Mouse (Mus musculus) urinary bladder, postnatal 10 days (tissue): Measurements from ENCODE around the gene Gm128.

Experiments used
- DNase-seq: peaks from one replicate; pipeline ENCODE4 v3.0.0; 2022; ENCODE audit warnings: low spot score

Gm128 gene

DNA sequence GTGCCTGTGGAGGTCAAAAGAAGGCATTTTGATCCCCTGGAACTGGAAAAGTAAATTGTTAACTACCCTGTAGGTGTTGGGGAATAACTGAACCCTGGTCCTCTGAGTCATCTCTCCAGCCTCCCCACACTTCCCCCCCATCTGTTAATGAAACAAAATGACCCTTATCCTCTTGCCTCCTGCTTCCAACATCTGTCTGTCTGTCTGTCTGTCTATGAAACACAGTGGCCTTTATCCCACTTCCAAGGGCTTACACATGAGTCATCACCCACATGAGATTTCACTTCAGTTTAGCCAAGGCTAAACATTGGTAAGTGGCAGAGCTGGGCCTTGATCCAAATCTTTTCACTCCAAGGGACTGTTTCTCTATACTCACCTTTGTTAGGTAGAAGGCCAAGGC, 26.5 kb upstream of the Gm128 start:
- no peak for DNase-seq

DNA sequence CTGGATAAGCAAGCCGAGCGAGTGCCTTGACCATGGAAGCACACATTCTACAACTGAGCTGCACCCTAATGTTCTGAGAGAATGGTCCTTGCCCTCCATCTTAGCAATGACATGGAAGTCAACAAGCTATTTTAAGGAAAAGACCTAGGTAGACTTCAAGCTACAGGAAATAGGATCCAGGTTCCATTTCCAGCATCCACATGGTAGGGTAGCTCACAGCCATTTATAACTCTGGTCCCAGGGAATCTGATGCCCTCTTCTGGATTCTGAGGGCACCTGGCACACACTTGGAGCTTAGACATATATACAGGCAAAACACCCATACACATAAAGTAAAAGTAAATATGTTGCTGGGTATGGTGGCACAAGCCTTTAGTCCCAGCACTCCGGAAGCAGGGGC, 24.7 kb upstream of the Gm128 start:
- no peak for DNase-seq

DNA sequence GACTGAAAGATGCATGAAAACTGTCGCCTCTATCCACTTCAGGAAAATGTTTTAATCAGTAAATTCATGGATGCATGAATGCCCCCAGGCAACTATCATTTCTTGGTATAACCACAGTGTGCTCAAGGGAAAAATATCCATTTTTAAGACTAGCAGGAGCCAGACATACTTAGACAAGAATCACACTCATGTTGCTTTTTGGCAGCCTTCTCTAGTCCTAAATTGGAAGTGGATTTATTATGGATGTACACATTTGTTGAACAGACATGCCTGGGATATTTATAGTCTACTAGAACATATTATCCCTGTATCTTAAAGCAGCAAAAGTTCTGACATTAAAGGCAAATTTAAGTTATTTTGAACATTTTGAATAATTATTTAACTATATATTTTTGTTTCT, 23.3 kb upstream of the Gm128 start:
- DNase-seq, result no peak

DNA sequence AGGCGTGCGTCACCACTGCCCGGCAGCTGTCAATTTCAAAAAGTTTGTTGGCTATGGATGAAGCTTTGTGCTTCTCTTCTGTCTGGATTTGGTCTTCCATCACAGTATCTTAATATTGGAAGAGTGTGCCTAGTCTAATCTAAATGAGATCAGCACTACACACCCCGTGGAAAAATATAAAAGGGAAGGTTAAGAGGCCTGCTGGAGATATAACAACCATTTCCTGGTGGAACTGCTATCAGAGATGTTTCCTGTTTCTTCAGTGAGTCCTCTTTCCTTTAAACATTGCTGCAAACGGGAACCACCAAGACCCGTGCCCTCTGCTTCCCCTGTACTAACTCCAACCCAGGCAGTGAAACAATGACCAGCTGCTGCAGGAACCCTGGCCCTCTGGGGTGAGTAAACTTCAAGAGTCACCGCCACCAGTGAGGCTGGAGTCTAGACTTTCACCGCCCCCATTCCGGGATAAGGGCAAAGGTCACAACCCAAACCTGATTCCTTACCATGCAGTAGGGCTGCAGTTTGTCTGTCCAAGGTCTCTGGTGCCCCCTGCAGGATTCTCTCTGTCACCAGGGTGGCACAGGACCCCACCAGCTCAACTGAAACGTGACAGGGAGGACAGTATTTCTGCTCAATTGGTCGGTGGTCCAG, 21.8 kb upstream of the Gm128 start:
- no peak for DNase-seq

DNA sequence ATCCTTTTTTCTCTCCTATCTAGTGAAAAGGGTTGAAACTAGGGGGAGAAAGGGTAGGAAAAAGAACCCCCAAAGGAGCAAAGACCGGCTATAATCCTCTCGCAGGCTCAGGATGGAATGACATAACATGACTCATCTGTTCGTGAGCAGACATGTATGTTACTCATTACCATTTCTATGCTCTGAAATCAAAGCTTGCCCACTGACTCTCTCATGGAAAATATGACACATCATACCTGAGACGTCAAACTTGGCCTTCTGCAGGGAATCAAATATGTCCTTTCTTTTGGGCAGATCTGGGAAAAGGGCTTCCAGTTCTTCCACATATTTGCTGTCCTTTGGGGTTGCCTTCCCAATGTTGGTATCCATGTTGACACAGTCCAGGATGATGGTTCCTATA, 20.6 kb upstream of the Gm128 start:
- DNase-seq, result no peak

DNA sequence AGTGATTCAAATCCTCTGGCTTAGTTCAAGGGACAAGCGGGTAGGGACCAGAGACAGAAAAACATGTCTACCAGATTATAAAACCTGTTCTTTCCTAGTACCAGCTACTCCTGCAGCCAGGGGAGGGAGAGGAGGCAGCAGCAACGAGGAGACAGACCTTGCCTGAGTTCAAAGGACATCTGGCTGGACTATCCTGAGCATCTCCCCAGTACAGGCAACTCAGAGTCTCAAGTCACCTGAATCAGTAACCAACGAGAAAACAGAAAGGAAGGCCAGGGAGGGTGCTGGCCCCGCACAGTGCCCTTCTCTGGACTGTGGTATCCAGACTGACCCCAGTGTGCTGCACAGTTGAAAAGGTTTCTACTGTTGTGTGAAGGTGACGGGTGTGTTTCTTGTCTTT, 15.5 kb upstream of the Gm128 start:
- no peak for DNase-seq

DNA sequence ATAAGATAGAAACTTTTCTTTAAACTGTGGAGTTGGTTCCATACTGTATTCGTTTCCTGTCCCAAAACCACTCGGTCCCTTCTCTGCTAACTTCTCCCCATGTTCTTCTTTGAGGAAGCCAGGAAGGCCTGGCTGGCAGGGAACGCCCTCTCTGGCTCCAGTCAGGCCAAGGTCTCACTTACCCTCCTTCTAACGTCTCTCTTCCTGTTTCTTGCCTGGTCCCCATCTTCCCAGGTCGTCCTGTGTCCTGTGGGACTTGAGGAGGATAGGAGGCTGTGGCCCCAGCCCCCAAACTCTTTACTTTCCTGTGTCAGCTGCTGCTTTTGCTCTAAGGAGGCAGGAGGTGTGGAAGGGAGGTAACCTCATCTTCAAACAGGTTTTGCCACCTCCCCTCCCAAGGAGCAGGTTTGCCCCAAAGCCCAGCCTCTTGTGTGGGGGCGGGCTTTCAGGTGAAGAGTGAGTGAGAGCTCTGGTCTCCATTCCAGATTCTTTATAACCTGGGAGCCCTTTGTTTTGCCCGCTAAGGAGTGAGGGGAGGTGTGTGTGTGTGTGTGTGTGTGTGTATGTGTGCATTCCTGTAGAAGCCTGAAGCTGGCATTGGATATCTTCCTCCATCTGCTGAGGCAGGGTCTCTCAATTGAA, 9.5 kb upstream of the Gm128 start, which contains the start of gene Bnipl:
Bnipl (minus strand) TSS at position 411 of the 642 bp plus-strand sequence.
- DNase-seq, result no peak

DNA sequence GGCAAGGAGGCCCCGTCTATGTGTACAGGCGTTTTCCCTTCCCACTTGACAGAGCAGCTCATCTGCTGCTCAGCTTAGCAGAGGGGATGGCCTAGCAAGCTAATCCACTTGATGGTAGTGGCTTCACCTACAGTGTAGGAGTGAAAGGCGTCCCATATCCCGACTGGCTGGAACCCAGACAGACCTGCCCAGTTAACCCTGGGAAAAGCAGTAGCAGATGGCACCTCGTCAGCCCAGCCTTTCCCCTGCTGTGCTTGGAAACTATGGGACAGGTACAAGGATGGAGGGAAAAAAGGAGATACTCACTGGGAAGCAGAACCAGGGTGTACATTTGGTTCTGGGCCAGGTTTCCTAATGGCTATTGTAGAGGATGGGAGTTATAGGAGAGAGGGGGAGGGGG, 9.0 kb upstream of the Gm128 start:
- DNase-seq, result no peak

DNA sequence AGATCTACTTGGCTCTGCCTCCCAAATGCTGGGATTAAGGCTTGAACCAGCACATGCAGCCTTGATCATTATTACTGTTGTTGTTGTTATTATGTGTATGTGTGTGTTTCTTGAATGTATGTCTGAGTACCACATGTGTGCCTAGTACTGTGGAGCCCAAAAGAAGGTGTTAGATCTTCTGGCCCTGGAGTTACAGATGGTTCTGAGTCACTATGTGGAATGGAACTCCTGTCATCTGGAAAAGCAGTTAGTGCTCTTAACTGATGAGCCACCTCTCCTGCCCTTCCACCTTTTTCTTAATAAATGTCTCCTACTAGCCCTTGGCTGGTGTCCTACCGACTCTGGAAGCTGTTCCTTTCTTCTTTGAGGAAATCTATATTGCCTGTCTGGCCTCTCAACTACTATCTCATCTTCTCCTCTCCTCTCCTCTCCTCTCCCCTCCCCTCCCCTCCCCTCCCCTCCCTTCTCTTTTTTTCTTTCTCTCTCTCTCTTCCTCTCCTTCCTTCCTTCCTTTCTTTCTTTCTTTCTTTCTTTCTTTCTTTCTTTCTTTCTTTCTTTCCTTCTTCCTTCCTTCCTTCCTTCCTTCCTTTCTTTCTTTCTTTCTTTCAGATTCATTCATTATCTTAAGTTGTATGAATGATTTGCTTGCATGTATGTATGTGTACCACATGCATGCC, 6.4 kb upstream of the Gm128 start:
- no peak for DNase-seq

DNA sequence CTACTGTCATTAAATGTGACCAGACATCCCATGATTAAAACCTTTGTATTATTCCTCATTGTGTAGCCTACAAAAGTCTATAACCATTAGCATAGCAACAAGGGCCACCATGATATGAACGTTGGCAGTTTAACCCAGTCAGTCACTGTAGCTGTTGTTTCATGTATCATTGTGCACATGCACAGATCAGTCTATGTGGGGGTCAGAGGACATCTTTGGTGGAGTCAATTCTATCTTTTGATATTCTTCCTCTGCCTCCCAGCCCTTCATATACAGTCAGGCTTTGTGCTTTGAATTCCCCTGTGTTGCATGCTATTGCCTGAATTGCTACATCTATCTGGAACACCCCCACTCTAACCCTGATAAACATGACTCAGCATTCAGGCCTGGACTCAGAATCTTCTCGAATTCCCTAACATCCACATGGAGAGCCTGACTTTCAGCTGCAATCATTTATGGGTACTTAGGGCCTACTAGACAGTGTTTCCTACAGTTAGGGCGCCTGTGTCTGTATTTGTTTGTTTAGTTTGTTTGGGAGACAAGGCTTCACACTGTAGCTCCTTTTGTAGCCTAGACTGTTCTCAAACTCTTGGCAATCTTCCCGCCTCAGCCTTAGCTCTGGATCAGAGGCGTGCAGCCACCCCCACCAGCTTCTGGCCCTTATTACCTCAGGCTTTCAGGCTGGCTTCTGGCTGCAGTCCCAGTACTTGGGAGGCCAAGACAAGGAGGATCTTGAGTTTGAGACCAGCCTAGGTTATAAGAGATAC, 5.2 kb upstream of the Gm128 start:
- DNase-seq, result no peak

DNA sequence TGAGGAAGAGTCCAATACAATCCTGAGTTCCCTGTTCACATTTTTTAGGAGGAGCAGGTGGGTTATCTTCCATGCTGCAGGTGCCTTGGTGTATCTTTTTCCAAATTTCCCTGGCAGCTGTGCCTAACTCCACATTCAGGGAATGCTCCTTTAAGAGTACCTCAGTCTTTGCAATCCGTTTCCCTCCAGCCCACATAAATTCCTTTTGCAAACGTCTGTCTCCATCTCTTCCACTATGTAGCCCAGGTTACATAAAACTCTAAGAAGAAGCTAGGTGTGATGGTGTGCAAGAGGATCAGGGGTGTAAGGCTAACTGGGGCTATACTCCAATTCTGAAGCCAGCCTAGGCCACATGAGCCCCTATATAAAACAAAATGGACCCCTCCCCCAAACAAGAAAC, 1.7 kb upstream of the Gm128 start:
- no peak for DNase-seq

DNA sequence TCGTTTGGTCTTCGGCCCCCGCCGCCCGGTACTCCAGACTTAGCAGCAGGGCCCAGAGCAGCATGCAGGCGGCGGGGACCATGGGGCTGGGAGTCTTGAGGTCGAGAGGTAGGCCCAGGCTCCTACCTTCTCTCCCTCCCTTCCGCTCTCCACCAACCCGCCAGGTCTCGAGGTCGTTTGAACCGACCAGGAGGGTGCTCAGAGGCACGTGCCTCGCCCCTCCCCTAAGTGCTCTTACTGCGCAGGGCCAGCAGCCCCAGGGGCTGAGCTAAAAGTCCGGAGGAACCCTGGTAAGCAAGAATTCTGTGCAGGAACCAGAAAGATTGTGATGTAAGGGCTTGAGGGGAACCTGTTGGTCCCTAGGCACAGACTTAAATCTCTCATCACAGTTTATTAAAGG, 498 bp downstream of the Gm128 start:
- no peak for DNase-seq

DNA sequence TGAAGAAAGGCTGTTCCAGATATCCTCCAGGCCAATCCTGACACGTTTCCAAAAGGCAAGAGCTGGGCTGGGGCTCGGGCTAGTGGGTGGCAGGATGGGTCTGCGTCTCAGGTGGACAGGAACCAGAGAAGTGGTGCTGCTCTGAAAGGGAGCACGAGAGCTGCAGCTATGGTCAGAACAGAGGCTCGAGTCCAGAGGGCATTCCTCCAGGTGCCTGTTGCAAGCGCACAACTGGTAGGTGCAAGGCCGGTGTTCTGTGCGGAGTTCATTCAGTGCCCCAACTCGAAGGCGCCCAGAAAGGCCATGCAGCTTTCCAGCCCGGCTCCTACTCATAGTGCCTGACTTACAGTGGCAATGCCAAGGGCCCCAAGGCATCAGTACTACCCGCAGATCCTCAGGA, 1.4 kb downstream of the Gm128 start:
- DNase-seq, result no peak

DNA sequence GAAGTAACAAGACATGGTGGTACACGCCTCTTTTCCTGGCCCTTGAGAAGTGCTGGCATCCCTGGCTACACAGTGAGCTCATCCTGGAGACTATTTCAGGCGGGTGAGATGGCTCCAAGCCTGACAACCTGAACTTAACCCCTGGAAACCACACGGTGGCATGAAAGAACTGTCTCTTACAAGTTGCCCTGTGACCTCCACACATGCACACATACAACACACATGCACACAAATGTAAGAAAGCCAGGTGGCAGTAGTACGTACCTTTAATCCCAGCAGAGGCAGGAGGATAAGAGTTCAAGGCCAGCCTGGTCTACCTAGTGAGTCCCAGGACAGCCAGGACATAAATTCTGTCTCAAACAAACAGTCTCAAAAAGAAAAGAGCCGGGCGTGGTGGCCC, 2.4 kb downstream of the Gm128 start:
- no peak for DNase-seq

DNA sequence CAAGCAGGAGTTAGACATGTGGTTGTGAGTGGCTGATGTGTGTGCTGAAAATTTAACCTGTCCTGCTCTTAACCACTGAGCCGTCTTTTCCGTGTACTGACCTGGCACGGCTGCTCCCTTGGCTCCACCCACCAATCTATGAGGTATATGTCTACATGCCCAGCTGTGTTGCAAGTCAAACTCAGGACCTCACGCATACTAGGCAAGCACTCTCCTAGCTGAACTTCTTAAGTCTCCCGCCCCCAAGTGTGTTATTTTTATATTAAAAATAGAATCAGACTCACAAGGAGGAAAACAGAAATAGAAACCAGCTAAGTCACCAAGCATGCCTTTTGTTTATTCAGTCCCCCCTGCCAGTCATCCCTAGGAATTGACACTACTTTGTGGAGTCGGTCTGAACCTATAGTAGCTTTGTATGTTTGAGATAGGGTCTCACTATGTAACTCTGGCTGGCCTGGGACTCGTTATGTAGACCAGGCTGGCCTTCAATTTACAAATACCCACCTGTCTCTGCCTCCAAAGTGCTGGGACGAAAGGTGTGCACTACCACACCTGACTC, 3.8 kb downstream of the Gm128 start:
- DNase-seq, result no peak

DNA sequence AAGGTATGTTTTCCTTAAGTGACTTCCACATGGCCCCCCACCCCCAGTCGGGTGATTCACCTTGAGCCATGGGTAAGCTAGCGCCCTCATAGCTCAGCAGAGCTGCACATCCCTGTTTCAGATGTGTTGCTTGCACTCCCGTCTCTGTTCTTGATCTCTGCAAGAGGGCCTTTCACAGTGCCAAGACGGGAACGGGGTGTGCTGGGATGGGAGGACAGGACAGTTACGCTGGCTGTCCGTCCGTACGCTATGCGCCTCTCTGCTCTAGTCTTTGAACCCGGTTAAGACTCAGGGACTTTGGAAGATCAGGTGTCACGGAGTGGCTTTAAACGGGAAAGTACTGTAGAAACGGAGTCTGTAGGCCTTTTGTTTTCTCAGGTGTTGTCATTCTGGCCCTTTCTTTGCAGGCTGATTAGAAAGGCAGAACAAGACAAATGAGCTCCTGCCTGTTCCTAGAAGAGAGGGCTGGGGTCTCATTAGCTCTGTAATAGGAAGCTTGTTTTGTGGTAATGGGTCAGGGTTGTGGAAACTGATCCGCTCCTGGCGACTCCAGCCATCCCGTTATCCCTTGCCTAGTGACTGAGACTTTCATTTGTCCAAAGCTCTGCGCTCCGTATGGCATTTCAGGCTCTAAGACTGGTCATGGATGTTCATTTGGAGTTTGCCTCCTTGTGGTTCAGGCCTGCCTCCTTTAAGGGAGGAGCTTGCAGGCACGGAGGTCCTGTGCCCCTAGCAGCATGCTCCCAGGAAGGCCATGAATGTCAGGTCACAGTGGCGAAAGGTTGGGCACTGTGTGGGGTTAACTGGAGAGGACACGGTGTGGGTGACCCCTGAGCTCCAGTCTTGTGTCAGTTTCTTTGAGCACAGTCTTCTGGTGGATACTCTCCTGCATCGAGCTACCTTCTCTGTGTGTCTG, 5.8 kb downstream of the Gm128 start:
- DNase-seq, result no peak

DNA sequence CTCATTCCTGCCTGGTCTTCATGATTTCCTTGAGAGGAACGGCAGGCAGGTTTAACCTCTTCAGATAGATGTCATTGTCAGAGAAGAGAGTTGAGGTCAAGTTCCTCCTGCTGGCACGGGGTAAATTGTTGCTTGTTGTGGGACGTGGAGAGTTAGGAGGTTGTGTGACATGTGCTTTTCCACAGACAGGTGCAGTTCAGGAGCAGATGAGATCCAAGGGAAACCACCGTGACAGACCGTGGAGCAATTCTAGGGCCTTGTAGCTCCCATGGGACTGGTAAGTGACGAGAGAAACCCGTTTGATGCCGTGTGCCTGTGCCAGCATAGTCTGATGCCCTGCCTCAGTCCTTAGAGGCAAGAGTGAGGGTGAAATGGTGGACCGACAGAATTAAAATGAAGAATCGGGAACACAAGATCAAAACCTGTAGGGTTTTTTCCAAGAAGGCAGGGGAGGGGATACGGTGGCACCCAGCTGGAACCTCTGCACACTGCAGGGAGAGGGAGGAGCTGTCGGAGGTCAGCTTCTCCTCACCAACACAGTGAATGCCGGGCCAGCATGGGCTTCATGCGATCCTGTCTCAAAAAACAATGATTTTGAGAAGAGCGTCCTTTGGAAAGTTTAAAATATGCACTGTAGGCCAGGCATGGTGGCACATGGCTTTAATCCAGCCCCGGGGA, 8.0 kb downstream of the Gm128 start:
- DNase-seq, result no peak

DNA sequence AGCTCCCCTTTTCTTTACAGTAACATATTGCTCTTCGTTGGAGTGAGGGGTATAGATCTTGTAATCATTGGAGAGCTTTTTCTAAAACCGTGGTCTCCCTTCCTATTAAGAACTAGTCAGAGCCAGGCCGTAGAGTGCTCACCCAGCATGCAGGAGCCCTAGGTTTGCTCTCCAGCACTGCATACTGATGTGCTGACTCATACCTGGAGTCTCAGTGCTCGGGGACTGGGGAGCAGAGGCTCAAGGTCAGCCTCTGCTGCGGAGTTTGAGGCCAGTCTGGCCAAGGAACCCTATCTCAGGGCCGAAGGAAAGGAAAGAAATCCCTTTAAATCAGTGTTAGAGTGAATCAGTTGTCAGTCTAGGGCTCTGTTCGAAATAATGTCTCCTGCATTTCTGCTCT, 8.6 kb downstream of the Gm128 start:
- DNase-seq, result no peak

DNA sequence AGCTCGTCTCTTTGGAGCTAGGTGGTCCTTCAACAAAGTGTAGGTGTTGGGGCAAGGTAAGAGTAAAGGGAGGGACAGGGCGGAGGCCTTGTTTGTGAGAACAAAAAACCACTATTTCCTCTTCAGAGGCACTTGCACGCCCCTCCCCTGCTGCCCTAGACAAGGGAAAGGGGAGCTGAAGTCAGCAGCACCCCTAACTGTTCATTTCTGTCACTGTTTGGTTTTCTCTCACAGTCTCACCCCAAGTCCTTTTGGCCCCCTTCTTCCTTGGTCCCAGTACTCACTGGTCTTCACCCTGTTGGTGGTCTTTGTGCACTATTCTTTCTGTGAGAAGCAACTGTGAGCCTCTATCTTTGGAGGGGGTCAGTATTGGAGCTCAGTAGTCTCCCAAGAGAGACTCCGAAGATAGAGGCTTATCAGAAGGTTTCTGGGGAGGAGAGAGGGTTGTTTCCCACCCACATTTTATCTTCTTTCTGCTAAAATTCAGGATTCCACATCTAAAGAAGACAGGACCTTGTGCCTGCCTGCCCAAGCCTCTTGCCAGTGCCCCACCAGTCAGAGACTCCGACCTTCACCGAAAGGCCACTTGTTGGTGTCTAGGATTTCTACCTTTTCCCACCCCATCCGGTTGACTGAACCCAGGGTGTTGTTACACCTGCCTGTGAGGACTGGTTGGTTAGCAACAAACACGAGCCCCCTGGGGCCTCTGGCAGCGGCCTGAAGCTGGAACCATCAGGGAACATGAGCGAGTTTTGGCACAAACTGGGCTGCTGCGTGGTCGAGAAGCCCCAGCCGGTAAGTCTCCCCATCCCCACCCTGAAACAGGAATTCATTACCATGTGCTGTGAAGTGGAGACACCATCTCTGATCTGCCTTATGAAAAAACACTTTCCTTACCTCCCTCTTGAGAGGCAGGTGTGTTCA, 9.8 kb downstream of the Gm128 start, which contains the start of gene Mllt11:
Mllt11 (minus strand) TSS at position 874 of the 924 bp plus-strand sequence.
- DNase-seq, result no peak
